Mouse (Mus musculus) brain, embryonic 14.5 days (tissue): ENCODE measurements around the gene Gm21149. TPM values are rescaled to one million over a fixed set of nuclear protein-coding genes. Genes with fewer than 3 reads are reported as not detected.
"Not testable (repeated sequence)": the region's sequence is repeated elsewhere in the genome, so short reads cannot be mapped to it uniquely, and the experiment has no call there.

Experiments
- DNase-seq: peaks from one replicate; pipeline ENCODE4 v3.0.0-alpha.2; 2011; ENCODE audit warnings: low read depth
- CTCF ChIP-seq: fragments of 200-500 bp; IDR thresholded peaks from 2 replicates; pipeline ENCODE4 v1.5.1; 2012; ENCODE audit warnings: inconsistent platforms, mild to moderate bottlenecking, moderate library complexity, borderline replicate concordance; ENCODE audit not compliant: insufficient read depth, insufficient read length; ENCODE audit errors: extremely low read depth
- POLR2A ChIP-seq: fragments of 200-500 bp; IDR thresholded peaks from 2 replicates; pipeline ENCODE4 v1.6.1; 2012; ENCODE audit warnings: mild to moderate bottlenecking, inconsistent platforms, borderline replicate concordance; ENCODE audit not compliant: poor library complexity, insufficient read depth, insufficient read length, severe bottlenecking; ENCODE audit errors: extremely low read depth
- polyA plus RNA-seq: library from polyadenylated mRNA; depleted of rRNA; stranded (reverse); fragments of >200 nt; gene quantifications from 2 replicates; pipeline ENCODE4 v1.2.3, GENCODE M21; 2012; rRNA removed

Gm21149 gene
- not detected in 2 replicates for polyA plus RNA-seq

DNA sequence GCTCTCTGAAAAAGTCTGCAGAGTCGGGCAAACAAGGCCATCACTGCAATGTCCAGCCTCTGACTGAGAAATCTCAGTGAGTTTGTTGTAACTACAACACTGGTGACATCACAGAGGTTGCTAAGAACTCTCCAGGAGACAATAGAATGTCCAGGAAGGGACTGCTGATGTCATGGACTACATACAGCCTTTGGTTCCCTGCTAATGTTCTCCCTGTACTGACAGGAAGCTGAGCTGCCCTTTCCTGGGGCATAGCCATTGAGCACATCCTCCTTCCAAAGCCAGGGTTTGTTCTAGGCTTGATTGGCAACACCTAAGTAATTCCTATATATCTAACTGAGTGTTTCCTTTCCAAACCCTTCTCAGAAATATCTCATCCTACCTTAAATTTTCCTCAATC lies at the start of gene Gm21149:
Gene Gm21149, minus strand, starts transcription at position 101 of the 400 bp plus-strand sequence.
- DNase-seq = not testable (repeated sequence)

DNA sequence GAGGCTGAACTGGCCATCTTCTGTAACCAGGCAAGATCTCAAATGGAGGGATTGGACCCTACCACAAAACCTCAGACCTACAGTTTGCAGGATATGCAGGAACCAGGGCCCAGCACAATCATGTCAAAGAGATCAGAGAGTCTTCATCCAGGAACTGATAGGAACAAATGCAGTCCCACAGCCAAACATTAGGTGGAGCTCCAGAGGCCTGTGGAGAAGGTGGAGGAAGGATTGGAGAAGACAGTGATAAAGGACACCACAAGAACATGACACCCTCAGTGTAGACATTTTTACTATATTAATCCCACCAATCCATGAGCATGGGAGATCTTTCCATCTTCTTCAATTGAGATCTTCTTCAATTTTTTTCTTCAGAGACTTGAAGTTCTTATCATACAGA lies 46.1 kb upstream of the Gm21149 start:
- DNase-seq = not testable (repeated sequence)

DNA sequence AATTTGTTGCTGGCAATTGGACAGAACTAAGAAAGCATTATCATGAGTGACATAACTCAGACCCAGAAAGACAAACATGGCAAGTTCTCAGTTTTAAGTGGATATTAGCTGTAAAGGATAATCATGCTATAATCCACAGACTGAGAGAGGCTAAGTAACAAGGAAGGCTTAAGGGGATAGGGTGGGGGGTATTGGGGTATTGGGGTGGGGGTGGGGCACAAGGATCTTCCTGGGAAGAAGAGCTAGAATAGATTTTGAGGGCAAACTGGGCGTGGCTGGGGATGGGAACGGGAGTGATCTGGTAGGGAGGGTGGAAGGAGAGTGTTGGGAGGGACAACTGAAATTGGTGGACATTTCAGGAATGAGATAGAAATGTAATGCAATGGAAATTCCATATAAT lies 45.7 kb upstream of the Gm21149 start:
- not testable (repeated sequence) for DNase-seq

DNA sequence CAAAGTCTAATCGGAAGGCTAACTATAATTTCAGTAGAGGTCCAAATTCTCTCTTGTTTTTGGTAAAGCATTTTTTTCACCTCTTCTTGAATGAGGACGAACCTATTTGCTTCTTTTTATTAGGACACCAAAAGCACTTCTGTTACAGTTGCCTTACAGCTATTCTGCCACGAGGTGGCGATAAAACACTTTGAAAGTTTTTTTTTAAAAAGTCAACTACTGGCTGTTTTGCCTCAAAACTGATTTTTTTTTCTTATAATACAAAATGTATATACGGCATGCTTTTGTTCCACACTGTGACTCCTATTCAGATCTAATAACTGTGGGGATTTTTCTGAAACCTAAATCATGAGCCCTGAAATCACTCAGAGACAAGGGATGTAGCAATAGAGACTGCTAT lies 44.1 kb upstream of the Gm21149 start:
- not testable (repeated sequence) for DNase-seq

DNA sequence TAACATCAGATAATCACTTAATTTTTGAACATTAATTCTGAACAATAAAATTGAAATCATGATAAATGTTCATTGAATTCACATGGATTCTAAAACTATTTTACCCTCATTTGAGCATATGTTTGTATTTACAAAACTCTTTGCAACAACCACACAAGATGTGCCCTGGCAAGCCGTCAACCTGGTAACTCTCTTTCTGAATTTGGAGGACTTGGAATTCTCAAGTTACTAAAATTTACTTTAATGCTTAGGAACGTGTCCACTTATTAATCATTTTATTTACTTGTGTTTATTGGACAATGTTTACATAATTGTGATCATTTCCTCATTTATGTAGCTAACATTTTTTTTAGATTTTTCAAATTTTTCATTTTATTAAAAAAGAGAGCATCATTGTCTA lies 40.8 kb upstream of the Gm21149 start:
- DNase-seq = not testable (repeated sequence)

DNA sequence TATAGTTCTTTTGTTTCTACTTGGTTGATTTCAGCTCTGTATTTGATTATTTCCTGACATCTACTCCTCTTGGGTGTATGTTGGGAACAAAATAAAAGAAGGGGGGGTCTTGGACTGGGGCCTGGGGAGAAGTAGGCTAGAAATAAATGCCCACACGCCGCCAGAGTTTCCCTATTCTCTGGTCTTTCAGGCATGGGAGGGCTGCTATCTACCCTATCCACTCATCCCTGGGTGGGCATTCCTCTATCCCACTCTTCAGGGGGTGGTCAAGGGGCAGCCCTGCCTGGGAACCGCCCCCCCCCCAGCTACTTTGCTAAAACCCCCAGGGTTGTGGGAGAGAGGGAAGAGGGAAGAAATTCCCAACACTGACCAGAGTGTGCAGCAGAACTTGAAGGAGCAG lies 35.9 kb upstream of the Gm21149 start:
- not testable (repeated sequence) for DNase-seq

DNA sequence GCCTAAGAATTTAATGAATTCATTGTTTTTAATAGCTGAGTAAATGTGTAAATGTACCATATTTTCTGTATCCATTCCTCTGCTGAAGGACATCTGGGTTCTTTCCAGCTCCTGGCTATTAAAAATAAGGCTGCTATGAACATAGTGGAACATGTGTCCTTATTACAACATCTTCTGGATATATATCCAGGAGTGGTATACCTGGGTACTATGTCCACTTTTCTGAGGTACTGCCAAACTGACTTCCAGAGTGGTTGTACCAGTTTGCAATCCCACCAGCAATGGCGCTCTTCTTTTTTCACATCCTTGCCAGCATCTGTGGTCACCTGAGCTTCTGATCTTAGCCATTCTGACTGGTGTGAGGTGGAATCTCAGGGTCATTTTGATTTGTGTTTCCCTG lies 33.6 kb upstream of the Gm21149 start:
- not testable (repeated sequence) for DNase-seq

DNA sequence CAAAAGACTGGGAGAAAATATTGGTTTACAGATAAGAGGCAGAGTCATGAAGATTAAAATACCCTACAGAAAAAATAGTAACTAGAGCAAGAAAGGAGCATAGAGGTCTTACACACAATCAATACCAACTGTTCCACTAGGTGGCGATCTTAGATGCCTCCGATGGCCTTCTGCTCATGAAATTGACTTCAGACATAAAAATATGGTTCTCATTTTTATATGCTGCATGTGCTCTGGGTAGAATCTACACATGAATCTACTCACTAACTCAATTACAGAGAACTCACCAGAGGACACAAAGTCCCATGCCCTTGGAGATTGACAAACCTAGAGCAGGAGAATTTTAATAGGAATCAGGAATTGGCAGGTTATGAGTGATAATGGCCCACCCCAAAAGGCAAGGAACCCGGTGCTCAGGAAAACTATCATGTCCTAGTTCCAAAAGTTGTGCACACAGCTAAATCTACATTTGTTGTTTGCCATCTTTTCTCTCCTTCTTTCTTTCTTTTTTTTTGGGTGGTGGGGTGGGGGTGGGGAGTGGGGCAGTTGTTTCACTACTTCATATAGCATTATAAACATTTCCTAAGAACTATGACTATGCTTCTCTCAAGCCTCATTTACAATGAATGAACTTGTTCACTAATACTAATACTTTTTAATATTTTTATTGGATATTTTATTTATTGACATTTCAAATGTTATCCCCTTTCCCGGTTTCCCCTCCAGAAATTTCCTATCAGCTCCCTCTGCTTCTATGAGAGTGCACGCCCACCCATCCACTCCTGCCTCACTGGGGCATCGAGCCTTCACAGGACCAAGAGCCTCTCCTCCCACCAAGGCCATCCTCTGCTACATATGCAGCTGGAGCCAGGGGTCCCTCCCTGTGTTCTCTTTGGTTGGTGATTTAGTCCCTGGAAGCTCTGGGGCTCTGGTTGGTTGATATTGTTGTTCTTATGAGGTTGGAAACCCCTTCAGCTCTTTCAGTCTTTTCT lies 32.4 kb upstream of the Gm21149 start:
- DNase-seq = peak; percentile 2

DNA sequence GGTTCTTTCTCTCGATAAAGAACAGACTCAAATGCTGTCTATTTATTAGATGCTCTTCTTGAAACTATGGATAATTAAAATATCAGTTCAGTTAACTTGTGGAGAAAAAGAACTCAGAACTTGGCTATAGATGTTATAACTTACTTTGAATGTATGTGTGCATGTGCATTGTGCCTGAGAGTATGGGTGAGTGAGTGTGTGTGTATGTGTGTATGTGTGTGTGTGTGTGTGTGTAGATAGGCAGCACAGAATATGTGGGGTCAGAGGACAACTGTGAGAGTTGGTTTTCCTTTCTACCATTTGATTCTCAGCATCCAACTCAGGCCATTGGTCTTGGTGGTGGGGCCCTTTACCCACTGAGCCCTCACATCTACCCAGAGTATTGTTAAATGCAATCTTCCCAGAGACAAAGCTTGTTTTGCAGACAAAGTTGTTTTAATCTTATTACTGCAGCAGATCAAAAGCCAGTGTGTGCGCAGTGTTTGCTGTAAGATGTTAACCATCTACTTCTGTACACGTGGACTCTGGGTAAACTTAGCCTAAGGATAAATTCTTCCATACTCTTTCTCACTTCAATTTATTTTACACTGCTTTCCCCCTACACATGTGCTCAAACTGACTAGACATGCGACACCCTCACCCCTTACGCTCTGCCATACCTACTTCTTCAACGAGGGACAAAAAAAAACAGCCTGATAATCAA lies 31.6 kb upstream of the Gm21149 start:
- DNase-seq = not testable (repeated sequence)

DNA sequence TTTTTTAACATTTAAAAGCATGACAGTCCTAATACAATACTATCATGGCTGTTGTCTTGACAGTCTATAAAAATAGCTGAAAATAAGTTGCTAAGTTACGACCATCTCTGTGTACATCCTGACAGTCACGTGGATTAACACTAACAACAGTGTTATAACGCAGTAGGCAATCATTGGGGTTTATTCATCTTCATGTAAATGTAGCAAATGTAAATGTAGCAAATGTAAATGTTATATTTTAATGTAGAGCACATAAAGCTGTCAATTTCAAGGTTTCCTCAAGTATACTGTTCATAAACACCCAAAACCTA lies 30.9 kb upstream of the Gm21149 start:
- DNase-seq = no peak
- TF ChIP-seq CTCF (no peak), POLR2A (no peak)

DNA sequence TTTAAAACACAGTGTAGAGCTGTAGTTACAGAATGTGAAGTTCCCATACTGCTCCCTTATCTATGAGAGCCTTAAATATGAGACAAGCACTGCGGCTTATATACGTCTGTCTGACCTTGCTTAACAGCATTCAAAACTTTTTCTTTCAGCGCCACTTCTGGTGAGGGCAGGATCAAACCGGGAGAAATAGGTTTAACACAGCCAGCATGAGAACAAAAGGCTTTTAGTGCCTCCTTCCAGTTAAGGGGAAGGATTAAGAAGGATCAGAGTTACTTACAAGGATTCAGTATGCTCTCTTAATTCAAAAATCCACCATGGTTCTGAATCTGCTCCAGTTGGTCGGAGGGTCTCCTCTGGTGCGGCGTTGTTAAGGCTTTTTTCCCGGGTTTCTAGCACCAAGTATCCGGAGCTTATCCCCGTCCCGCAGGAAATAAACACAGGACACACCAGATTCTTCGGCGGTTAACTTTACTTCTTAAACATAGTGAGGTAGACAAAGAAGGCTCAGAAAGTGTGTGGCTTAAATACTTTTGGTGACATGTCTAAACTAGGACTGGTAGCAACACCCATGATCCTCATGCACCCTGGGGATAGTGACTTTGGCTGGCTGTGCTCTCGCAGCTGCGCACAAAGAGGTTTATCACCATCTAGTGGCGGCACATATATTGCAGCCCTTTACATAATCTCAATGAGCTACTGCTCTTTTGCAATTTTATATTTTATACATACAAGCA lies 30.4 kb upstream of the Gm21149 start:
- peak; percentile 65 for DNase-seq
- TF ChIP-seq CTCF = peak; percentile 55; the same call in 1 of the 2 replicates
- no peak for TF ChIP-seq POLR2A

DNA sequence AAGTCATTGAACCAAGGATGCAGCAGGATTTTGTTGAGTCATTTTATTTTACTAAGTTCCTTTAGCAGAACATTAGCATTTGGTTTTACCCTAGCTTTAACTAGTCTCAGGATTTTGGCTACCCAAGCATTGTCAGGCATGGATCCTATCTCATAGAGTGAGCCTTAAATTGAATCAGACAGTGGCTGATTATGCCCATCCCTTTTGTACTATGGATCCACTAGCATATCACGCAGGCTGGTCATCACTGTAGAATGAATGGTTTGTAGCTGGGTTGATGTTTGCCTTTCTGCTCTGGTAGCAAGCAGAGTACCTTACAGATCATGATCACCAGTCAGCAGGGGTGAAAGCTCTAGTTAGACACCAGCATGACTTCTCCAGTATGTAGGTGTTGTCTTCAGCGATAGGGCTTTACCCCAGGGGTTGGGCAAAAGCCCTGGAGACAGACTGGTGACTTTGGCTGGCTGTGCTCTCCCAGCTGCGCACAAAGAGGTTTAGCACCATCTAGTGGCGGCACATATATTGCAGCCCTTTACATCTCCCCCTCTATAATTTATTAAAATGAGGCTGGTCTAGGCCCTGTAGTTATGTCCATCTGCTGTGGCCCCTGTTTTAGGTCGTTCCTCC lies 22.6 kb upstream of the Gm21149 start:
- DNase-seq = not testable (repeated sequence)
- peak; percentile 4; the same call in 1 of the 2 replicates for TF ChIP-seq CTCF

DNA sequence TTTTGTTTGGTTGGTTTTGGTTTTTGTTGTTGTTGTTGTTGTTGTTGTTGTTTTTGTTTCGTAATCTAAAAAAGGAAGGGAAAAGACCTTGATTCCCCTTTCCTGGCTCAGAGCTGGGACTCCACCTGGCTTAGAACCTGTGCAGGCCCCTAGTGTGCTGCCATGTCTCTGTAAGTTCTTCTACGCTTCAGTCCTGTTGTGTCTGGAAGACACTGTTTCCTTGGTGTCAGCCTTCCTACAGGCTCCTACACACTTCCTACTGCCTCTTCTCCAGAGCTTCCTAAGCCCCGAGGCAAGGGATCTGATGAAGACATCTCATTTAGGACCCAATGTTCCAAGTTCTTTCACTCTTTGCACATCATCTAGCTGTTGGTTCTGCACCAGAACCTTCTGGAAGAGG lies 22.0 kb upstream of the Gm21149 start:
- not testable (repeated sequence) for DNase-seq

DNA sequence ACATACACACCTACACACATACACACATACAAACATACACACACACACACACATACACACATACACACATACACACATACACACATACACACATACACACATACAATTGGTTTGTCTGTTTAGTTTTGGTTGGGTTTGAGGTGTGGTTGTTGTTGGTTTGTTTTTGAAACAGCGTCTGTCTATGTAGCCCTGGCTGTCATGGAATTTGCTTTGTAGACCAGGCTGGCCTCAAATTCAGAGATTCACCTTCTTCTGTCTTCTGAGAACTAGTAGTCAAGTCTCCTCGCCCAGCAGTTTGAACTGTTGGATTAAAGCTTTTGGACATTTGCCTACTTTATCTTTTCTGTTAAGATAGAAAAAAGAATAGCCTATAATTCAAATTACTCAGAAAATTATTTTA lies 14.6 kb upstream of the Gm21149 start:
- DNase-seq = not testable (repeated sequence)
